Mouse (Mus musculus): ENCODE results near the gene 2610028H24Rik. TPM values are rescaled to one million over a fixed set of nuclear protein-coding genes. Genes with fewer than 3 reads are reported as not detected.

The 2610028H24Rik gene
- polyA plus RNA-seq (2015; fragmentation: Nextera tagmentation; extraction: Ambion mirVana) = not detected in 2 replicates

- H3K36me3 ChIP-seq (replicated peaks) = no peaks in the 10 kb centered on the region
- H3K27ac ChIP-seq = no peak within 1 kb of the TSS
- no peak within 1 kb of the TSS for H3K4me2 ChIP-seq
- H3K4me1 ChIP-seq = no peaks in the 10 kb centered on the region
- no peak within 1 kb of the TSS for H3K9ac ChIP-seq
- no peak for ATAC-seq (replicated peaks)
- no peaks in the 10 kb centered on the region for H3K9me3 ChIP-seq
- WGBS = 63% methylated on average over 5 of the region's 5 CpGs
- no peak within 1 kb of the TSS for H3K4me3 ChIP-seq
- no peaks in the 10 kb centered on the region for H3K27me3 ChIP-seq (replicated peaks)
These were observed at the start of gene 2610028H24Rik for GRCm38 (mm10) chr10:76448851-76449250. 2610028H24Rik (plus strand) TSS chr10:76449081.

- Histone ChIP-seq H3K27me3 (replicated peaks) (no peaks in the 10 kb centered on the region), H3K27ac (no peak overlapping the region), H3K4me2 (no peak overlapping the region), H3K4me3 (no peak overlapping the region), H3K9me3 (no peaks in the 10 kb centered on the region), H3K9ac (no peak overlapping the region), H3K36me3 (replicated peaks) (peaks cover 55% of the 10 kb centered on the region; the same call in 1 of the 2 replicates), H3K4me1 (no peaks in the 10 kb centered on the region)
- ATAC-seq (replicated peaks) = no peak
- 85% methylated on average over 10 of the region's 10 CpGs for WGBS
These were observed 40.4 kb upstream of the 2610028H24Rik start for GRCm38 (mm10) chr10:76408520-76408919.

- Histone ChIP-seq H3K9me3 (no peaks in the 10 kb centered on the region), H3K4me1 (no peaks in the 10 kb centered on the region), H3K27me3 (replicated peaks) (no peaks in the 10 kb centered on the region), H3K9ac (no peak overlapping the region), H3K36me3 (replicated peaks) (peaks cover 36% of the 10 kb centered on the region), H3K4me3 (no peak overlapping the region), H3K27ac (no peak overlapping the region), H3K4me2 (no peak overlapping the region)
- no peak for ATAC-seq (replicated peaks)
- WGBS = 81% methylated on average over 12 of the region's 12 CpGs
These were observed 32.1 kb upstream of the 2610028H24Rik start for GRCm38 (mm10) chr10:76416811-76417210.

- no peak overlapping the region for H3K9ac ChIP-seq
- no peak overlapping the region for H3K4me3 ChIP-seq
- H3K27me3 ChIP-seq (replicated peaks) = no peaks in the 10 kb centered on the region
- H3K4me1 ChIP-seq = no peaks in the 10 kb centered on the region
- no peak overlapping the region for H3K4me2 ChIP-seq
- no peaks in the 10 kb centered on the region for H3K9me3 ChIP-seq
- no peak overlapping the region for H3K27ac ChIP-seq
- WGBS = 95% methylated on average over 7 of the region's 7 CpGs
- H3K36me3 ChIP-seq (replicated peaks) = peaks cover 45% of the 10 kb centered on the region
- ATAC-seq (replicated peaks) = no peak
These were observed 23.2 kb upstream of the 2610028H24Rik start for GRCm38 (mm10) chr10:76425674-76426073.

GRCm38 (mm10) chr10:76433925-76434324 lies 15.0 kb upstream of the 2610028H24Rik start:
- Histone ChIP-seq H3K36me3 (replicated peaks) (peaks cover 60% of the 10 kb centered on the region; the same call in 1 of the 2 replicates), H3K9me3 (no peaks in the 10 kb centered on the region), H3K9ac (no peak overlapping the region), H3K4me1 (no peaks in the 10 kb centered on the region), H3K27ac (no peak overlapping the region), H3K4me3 (no peak overlapping the region), H3K27me3 (replicated peaks) (no peaks in the 10 kb centered on the region), H3K4me2 (no peak overlapping the region)
- WGBS = 91% methylated on average over 11 of the region's 11 CpGs
- no peak for ATAC-seq (replicated peaks)

- Histone ChIP-seq H3K4me2 (no peak overlapping the region), H3K27ac (no peak overlapping the region), H3K9ac (no peak overlapping the region), H3K4me3 (no peak overlapping the region), H3K27me3 (replicated peaks) (no peaks in the 10 kb centered on the region), H3K4me1 (peaks cover 19% of the 10 kb centered on the region), H3K36me3 (replicated peaks) (peaks cover 25% of the 10 kb centered on the region; the same call in 1 of the 2 replicates), H3K9me3 (no peaks in the 10 kb centered on the region)
- 93% methylated on average over 9 of the region's 9 CpGs for WGBS
- ATAC-seq (replicated peaks) = no peak
These were observed 9.6 kb upstream of the 2610028H24Rik start for GRCm38 (mm10) chr10:76439107-76439890.

- H3K36me3 ChIP-seq (replicated peaks) = peaks cover 16% of the 10 kb centered on the region; the same call in 1 of the 2 replicates
- no peak within 1 kb of the TSS for H3K4me2 ChIP-seq
- no peaks in the 10 kb centered on the region for H3K9me3 ChIP-seq
- H3K27ac ChIP-seq = no peak within 1 kb of the TSS
- H3K4me3 ChIP-seq = 0 out of 2 replicates have a peak within 1 kb of the TSS, but pooled peaks have one; percentile 82
- no peak for ATAC-seq (replicated peaks)
- H3K4me1 ChIP-seq = peaks cover 19% of the 10 kb centered on the region
- H3K9ac ChIP-seq = no peak within 1 kb of the TSS
- 95% methylated on average over 17 of the region's 17 CpGs for WGBS
- H3K27me3 ChIP-seq (replicated peaks) = no peaks in the 10 kb centered on the region
These were observed 8.6 kb upstream of the 2610028H24Rik start, which contains the start of gene AC141477.1 for GRCm38 (mm10) chr10:76440281-76440680. AC141477.1 (minus strand) TSS chr10:76440444.

- ATAC-seq (replicated peaks) = peak; percentile 99
- no peaks in the 10 kb centered on the region for H3K27me3 ChIP-seq (replicated peaks)
- peaks cover 19% of the 10 kb centered on the region for H3K4me1 ChIP-seq
- H3K36me3 ChIP-seq (replicated peaks) = no peaks in the 10 kb centered on the region
- peak within 1 kb of the TSS; percentile 57 for H3K9ac ChIP-seq
- peak within 1 kb of the TSS; percentile 89 for H3K27ac ChIP-seq
- no peaks in the 10 kb centered on the region for H3K9me3 ChIP-seq
- H3K4me3 ChIP-seq = peak within 1 kb of the TSS; percentile 82
- H3K4me2 ChIP-seq = peak within 1 kb of the TSS; percentile 77
- under 1% methylated on average over 78 of the region's 78 CpGs for WGBS
These were observed 6.4 kb upstream of the 2610028H24Rik start, which contains the start of gene Pcnt for GRCm38 (mm10) chr10:76442178-76443088. Pcnt (minus strand) TSS chr10:76442786.

GRCm38 (mm10) chr10:76445996-76446681 lies 2.7 kb upstream of the 2610028H24Rik start:
- no peaks in the 10 kb centered on the region for H3K27me3 ChIP-seq (replicated peaks)
- 81% methylated on average over 4 of the region's 4 CpGs for WGBS
- peaks cover 14% of the 10 kb centered on the region for H3K4me1 ChIP-seq
- no peak for ATAC-seq (replicated peaks)
- no peak overlapping the region for H3K27ac ChIP-seq
- no peak overlapping the region for H3K4me2 ChIP-seq
- no peaks in the 10 kb centered on the region for H3K9me3 ChIP-seq
- no peaks in the 10 kb centered on the region for H3K36me3 ChIP-seq (replicated peaks)
- H3K4me3 ChIP-seq = no peak overlapping the region
- no peak overlapping the region for H3K9ac ChIP-seq

GRCm38 (mm10) chr10:76447406-76448229 lies 1.3 kb upstream of the 2610028H24Rik start:
- Histone ChIP-seq H3K4me3 (no peak overlapping the region), H3K9me3 (no peaks in the 10 kb centered on the region), H3K27ac (no peak overlapping the region), H3K27me3 (replicated peaks) (no peaks in the 10 kb centered on the region), H3K4me2 (no peak overlapping the region), H3K9ac (no peak overlapping the region), H3K36me3 (replicated peaks) (no peaks in the 10 kb centered on the region), H3K4me1 (peaks cover 7% of the 10 kb centered on the region)
- ATAC-seq (replicated peaks) = no peak
- whole genome bisulfite sequencing = 84% methylated on average over 15 of the region's 15 CpGs

- no peak overlapping the region for H3K9ac ChIP-seq
- H3K9me3 ChIP-seq = no peaks in the 10 kb centered on the region
- no peaks in the 10 kb centered on the region for H3K4me1 ChIP-seq
- no peaks in the 10 kb centered on the region for H3K27me3 ChIP-seq (replicated peaks)
- 46% methylated on average over 5 of the region's 5 CpGs for WGBS
- H3K27ac ChIP-seq = no peak overlapping the region
- no peak for ATAC-seq (replicated peaks)
- H3K4me3 ChIP-seq = no peak overlapping the region
- no peaks in the 10 kb centered on the region for H3K36me3 ChIP-seq (replicated peaks)
- no peak overlapping the region for H3K4me2 ChIP-seq
These were observed 6.4 kb downstream of the 2610028H24Rik start for GRCm38 (mm10) chr10:76455289-76455688.
